8 mouse cellular contexts compared by ENCODE assay signal in genomic region chr12:45162011-45162410, GRCm38 (mm10).
DNase-seq lines count a peak whose midpoint lies in the region; ATAC-seq lines count a peak whose summit lies in the region.

No protein-coding gene starts in this region.

- WGBS in hindbrain, embryonic 14.5 days = 73% methylated on average over 4 of the region's 4 CpGs
- WGBS in hindbrain, embryonic 13.5 days = 74% methylated on average over 4 of the region's 4 CpGs

- H3K4me3 ChIP-seq in hindbrain, embryonic 14.5 days (replicated peaks; ENCODE audit: low read length) = no peak overlapping the region
- H3K4me3 ChIP-seq in hindbrain, embryonic 13.5 days = no peak overlapping the region

- no peaks in the 10 kb centered on the region for H3K36me3 ChIP-seq in hindbrain, embryonic 14.5 days (replicated peaks; ENCODE audit: control insufficient read depth, insufficient read depth)
- no peaks in the 10 kb centered on the region for H3K36me3 ChIP-seq in hindbrain, embryonic 13.5 days

- H3K4me1 ChIP-seq in hindbrain, embryonic 14.5 days (replicated peaks; ENCODE audit: control insufficient read depth, insufficient read depth, low read length) = no peaks in the 10 kb centered on the region
- H3K4me1 ChIP-seq in hindbrain, embryonic 13.5 days (replicated peaks) = no peaks in the 10 kb centered on the region

- no peak for DNase-seq in hindbrain, embryonic 14.5 days (ENCODE audit: low spot score)
- DNase-seq in brain, adult 2 months (ENCODE audit: low read depth, low spot score) = peak; percentile 68
- peak; percentile 7 to 19 for DNase-seq in heart, postnatal 14 days
- DNase-seq in lung, adult 18-20 months = peak; percentile 6 to 26
- DNase-seq in ovary, postnatal 10 days (ENCODE audit: low spot score) = no peak
- no peak for DNase-seq in c-Kit-positive CD71-positive TER-119-positive erythroid progenitor cells, embryonic 14.5 days (ENCODE audit: low spot score)
- no peak for DNase-seq in right cerebral cortex, adult 18-20 months

- no peak overlapping the region for H3K9ac ChIP-seq in hindbrain, embryonic 14.5 days
- H3K9ac ChIP-seq in hindbrain, embryonic 13.5 days = no peak overlapping the region

- no peaks in the 10 kb centered on the region for H3K27me3 ChIP-seq in hindbrain, embryonic 14.5 days (ENCODE audit: control insufficient read depth, insufficient read depth, low read length)
- no peaks in the 10 kb centered on the region for H3K27me3 ChIP-seq in hindbrain, embryonic 13.5 days

- H3K4me2 ChIP-seq in hindbrain, embryonic 14.5 days (replicated peaks) = no peak overlapping the region
- no peak overlapping the region for H3K4me2 ChIP-seq in hindbrain, embryonic 13.5 days

- H3K27ac ChIP-seq in hindbrain, embryonic 14.5 days = no peak overlapping the region
- H3K27ac ChIP-seq in hindbrain, embryonic 13.5 days = no peak overlapping the region

- no peaks in the 10 kb centered on the region for H3K9me3 ChIP-seq in hindbrain, embryonic 14.5 days (ENCODE audit: control insufficient read depth, low read length)
- H3K9me3 ChIP-seq in hindbrain, embryonic 13.5 days = no peaks in the 10 kb centered on the region

- intact Hi-C loops in heart, postnatal 14 days (cut with DNase I) = loop anchor here (5.0 to 10.0 kb wide), 2 partner anchors 157 to 490 kb away; no protein-coding TSS in a partner anchor

- 0 out of 2 replicates have a peak, but pooled peaks have one; percentile 59 for ATAC-seq in hindbrain, embryonic 14.5 days (ENCODE audit: low FRiP score)
- no peak for ATAC-seq in hindbrain, embryonic 13.5 days (ENCODE audit: low FRiP score)

Comparison
In these comparisons a context has a peak if more than half of its experiments do, and no peak if none do; other contexts are left out.
1. DNase-seq: peak in brain, adult 2 months (single experiment), heart, postnatal 14 days (2 of 2) and lung, adult 18-20 months (2 of 2); none in hindbrain, embryonic 14.5 days (single experiment), ovary, postnatal 10 days (single experiment), c-Kit-positive CD71-positive TER-119-positive erythroid progenitor cells, embryonic 14.5 days (single experiment) and right cerebral cortex, adult 18-20 months (single experiment).